Mouse (Mus musculus): ENCODE data around the gene Arntl2.
"Not testable (repeated sequence)": the region's sequence is repeated elsewhere in the genome, so short reads cannot be mapped to it uniquely, and the experiment has no call there.

Gene Arntl2

GRCm38 (mm10) chr6:146848281-146848680 is 52.4 kb downstream of the Arntl2 start:
- no peak for DNase-seq (ENCODE audit: low spot score in 2 of 2)

GRCm38 (mm10) chr6:146850050-146850449 is 54.2 kb downstream of the Arntl2 start, which contains the start of gene Smco2:
Gene Smco2 (plus strand): TSS chr6:146850104.
- no peak for DNase-seq (ENCODE audit: low spot score in 2 of 2)

GRCm38 (mm10) chr6:146851916-146852315 is 56.1 kb downstream of the Arntl2 start:
- DNase-seq (ENCODE audit: low spot score in 2 of 2), result no peak

- no peak for DNase-seq (ENCODE audit: low spot score in 2 of 2)
These were observed 56.9 kb downstream of the Arntl2 start for GRCm38 (mm10) chr6:146852739-146853138.

GRCm38 (mm10) chr6:146855185-146855584 is 59.3 kb downstream of the Arntl2 start:
- no peak for DNase-seq (ENCODE audit: low spot score in 2 of 2)

- DNase-seq (ENCODE audit: low spot score in 2 of 2), result no peak
These were observed 61.5 kb downstream of the Arntl2 start for GRCm38 (mm10) chr6:146857386-146857785.

GRCm38 (mm10) chr6:146863154-146863553 is 67.3 kb downstream of the Arntl2 start:
- DNase-seq (ENCODE audit: low spot score in 2 of 2), result no peak

- not testable (repeated sequence) for DNase-seq (ENCODE audit: low spot score in 2 of 2)
These were observed 68.5 kb downstream of the Arntl2 start for GRCm38 (mm10) chr6:146864370-146864769.

- no peak for DNase-seq (ENCODE audit: low spot score in 2 of 2)
These were observed 69.8 kb downstream of the Arntl2 start for GRCm38 (mm10) chr6:146865701-146866100.

- no peak for DNase-seq (ENCODE audit: low spot score in 2 of 2)
These were observed 76.1 kb downstream of the Arntl2 start for GRCm38 (mm10) chr6:146871975-146872374.

GRCm38 (mm10) chr6:146874415-146874814 is 78.6 kb downstream of the Arntl2 start:
- DNase-seq (ENCODE audit: low spot score in 2 of 2), result no peak

- no peak for DNase-seq (ENCODE audit: low spot score in 2 of 2)
These were observed 81.0 kb downstream of the Arntl2 start for GRCm38 (mm10) chr6:146876820-146877219.

- DNase-seq (ENCODE audit: low spot score in 2 of 2), result no peak
These were observed 81.7 kb downstream of the Arntl2 start for GRCm38 (mm10) chr6:146877425-146878045.

GRCm38 (mm10) chr6:146878926-146879325 is 83.1 kb downstream of the Arntl2 start:
- DNase-seq (ENCODE audit: low spot score in 2 of 2), result no peak

- DNase-seq (ENCODE audit: low spot score in 2 of 2), result no peak
These were observed 84.0 kb downstream of the Arntl2 start for GRCm38 (mm10) chr6:146879856-146880255.

GRCm38 (mm10) chr6:146880296-146880695 is 84.4 kb downstream of the Arntl2 start:
- no peak for DNase-seq (ENCODE audit: low spot score in 2 of 2)

GRCm38 (mm10) chr6:146881896-146882770 is 86.3 kb downstream of the Arntl2 start:
- no peak for DNase-seq (ENCODE audit: low spot score in 2 of 2)
